In the genomic region with DNA sequence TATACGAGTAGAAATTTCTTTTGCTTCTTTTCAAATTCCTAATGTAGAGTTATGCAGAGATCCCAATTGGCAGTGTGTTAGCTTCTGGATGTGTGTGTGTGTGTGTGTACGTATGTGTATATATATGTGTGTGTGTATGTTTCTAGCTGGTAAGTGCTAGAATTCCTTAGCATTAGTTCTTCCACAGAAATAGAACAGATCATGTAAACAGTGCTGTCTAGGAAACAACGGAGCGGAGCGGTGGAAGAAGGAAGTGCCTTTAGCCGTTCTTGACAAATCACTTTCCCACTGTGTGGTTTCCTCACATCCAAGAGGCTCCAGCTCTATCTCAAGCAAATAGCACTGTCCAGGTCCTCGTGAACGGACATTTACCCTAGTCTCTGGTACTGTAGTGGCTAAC, we compare ENCODE assay signal across 25 mouse cellular contexts. TPM values are rescaled to one million over a fixed set of nuclear protein-coding genes. Genes with fewer than 3 reads are reported as not detected.
"Had no signal": no experiment of that assay in that cellular context is flagged by ENCODE, and none has a peak within 500 bp of the region (broad histone marks: within the 10 kb centered on the region; RNA-seq: fewer than 3 reads in every experiment).

No protein-coding gene starts in this region.

- DNase-seq: kidney, adult 11 months; kidney, adult 8-10 months; kidney, postnatal 10 days; kidney, postnatal 36 days; layer of hippocampus, adult 9-11 months; liver; midbrain, embryonic 14.5 days; right cerebral cortex, adult 18-20 months; right cerebral cortex, postnatal 14 days; spleen, adult 18-20 months; thymus, postnatal 25 days had no signal

- ATAC-seq: hindbrain, embryonic 16.5 days; liver, embryonic 12.5 days had no signal

- H3K27ac ChIP-seq: kidney, embryonic 15.5 days; limb, embryonic 10.5 days; limb, embryonic 13.5 days; liver, embryonic 12.5 days; liver, embryonic 15.5 days; neural tube, embryonic 12.5 days; neural tube, embryonic 15.5 days had no signal

- H3K4me3 ChIP-seq: kidney, embryonic 15.5 days; limb, embryonic 10.5 days; limb, embryonic 13.5 days; liver, embryonic 12.5 days; liver, embryonic 15.5 days; neural tube, embryonic 12.5 days; neural tube, embryonic 15.5 days had no signal

- H3K4me2 ChIP-seq: kidney, embryonic 15.5 days; limb, embryonic 13.5 days; liver, embryonic 12.5 days; liver, embryonic 15.5 days; midbrain, embryonic 11.5 days; neural tube, embryonic 12.5 days; neural tube, embryonic 15.5 days had no signal

- H3K9me3 ChIP-seq: kidney, embryonic 15.5 days; limb, embryonic 10.5 days; limb, embryonic 13.5 days; liver, embryonic 12.5 days; liver, embryonic 15.5 days; neural tube, embryonic 12.5 days; neural tube, embryonic 15.5 days had no signal

- H3K4me1 ChIP-seq: kidney, embryonic 15.5 days; limb, embryonic 10.5 days; limb, embryonic 13.5 days; liver, embryonic 12.5 days; liver, embryonic 15.5 days; neural tube, embryonic 15.5 days had no signal

- H3K27me3 ChIP-seq: kidney, embryonic 15.5 days; limb, embryonic 13.5 days; liver, embryonic 12.5 days; liver, embryonic 15.5 days; neural tube, embryonic 12.5 days; neural tube, embryonic 15.5 days had no signal

- H3K9ac ChIP-seq: kidney, embryonic 15.5 days; limb, embryonic 13.5 days; liver, embryonic 12.5 days; liver, embryonic 15.5 days; neural tube, embryonic 12.5 days; neural tube, embryonic 15.5 days had no signal

RNA-seq across cellular contexts. Expression of gene Actc1, which starts 53.0 kb away (rescaled TPM):
- total RNA-seq: layer of hippocampus, postnatal 25 days; left cerebral cortex, adult 18-20 months; left cerebral cortex, postnatal 25 days; megakaryocyte progenitor cell, adult 5-6 weeks; megakaryocyte-erythroid progenitor cell, adult 5-6 weeks had no signal
